Mouse (Mus musculus): ENCODE measurements around the gene Ostm1.

DNA sequence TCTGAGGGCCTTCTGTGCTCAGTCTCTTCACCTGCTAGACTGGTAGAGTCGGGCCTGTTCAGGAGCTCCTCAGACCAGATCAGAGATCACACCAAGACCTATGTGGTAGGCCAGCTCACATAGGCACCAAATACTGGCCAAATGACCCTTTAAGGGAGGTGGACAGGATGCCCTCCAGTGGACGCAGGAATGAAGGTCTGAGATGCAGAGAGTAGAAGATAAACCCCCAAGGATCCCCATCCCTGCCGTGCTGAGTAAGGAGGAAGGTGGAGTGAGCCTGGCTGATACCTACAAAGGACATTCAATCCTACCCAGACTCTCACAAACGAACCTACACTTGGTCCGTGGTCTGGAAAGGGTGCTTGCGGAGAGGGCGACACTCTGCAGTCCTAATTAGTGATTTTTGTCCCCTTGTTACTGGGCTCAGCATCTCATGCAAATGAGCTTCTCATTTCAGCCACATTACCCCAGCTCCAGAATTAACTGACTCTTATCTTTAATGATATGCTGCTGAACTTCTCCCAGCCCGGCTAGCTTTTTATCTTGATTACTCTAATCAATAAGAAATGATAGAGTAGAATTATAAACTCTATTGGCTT is 50.6 kb downstream of the Ostm1 start:
- peak; percentile 6; the same call in 1 of the 2 replicates for TF ChIP-seq CTCF (IDR thresholded peaks at IDR 0.05; ENCODE audit: low read depth)
- no peak for TF ChIP-seq EP300 (IDR thresholded peaks at IDR 0.05; ENCODE audit: low read depth)
